Mouse (Mus musculus): ENCODE data around the gene Urod.

GRCm38 (mm10) chr4:116995131-116995797 lies 1.1 kb upstream of the Urod start, which contains the start of gene Hectd3:
- TF ChIP-seq CTCF (IDR thresholded peaks at IDR 0.05), result peak; percentile 10; the same call in 1 of the 2 replicates
- no peak for TF ChIP-seq EP300 (IDR thresholded peaks at IDR 0.05)

Measured in lung, postnatal 0 days (tissue).